ENCODE assay signal across 8 mouse cellular contexts in genomic region chr4:155361303-155361791, GRCm38 (mm10). TPM values are rescaled to one million over a fixed set of nuclear protein-coding genes. Genes with fewer than 3 reads are reported as not detected.
DNase-seq lines count a peak whose midpoint lies in the region; ATAC-seq and TF ChIP-seq lines count a peak whose summit lies in the region.

Prkcz (minus strand) TSS chr4:155361361.

- TF ChIP-seq EP300 in lung, postnatal 0 days (IDR thresholded peaks at IDR 0.05) = no peak

- peak within 1 kb of the TSS; percentile 59 for H3K4me2 ChIP-seq in hindbrain, embryonic 13.5 days
- peak within 1 kb of the TSS; percentile 58 for H3K4me2 ChIP-seq in lung, postnatal 0 days (replicated peaks; ENCODE audit: low read depth, low read length)

- DNase-seq in CD8-positive naive resting alpha-beta T cell, adult 2 months (ENCODE audit: low read depth in 2 of 2, low spot score in 2 of 2) = peak; percentile 86 to 89
- DNase-seq in cerebellum, adult 11-12 months = peak; percentile 98
- peak; percentile 33 to 58 for DNase-seq in frontal cortex, postnatal 36 days (ENCODE audit: low spot score in 2 of 2)
- DNase-seq in layer of hippocampus, postnatal 14 days (ENCODE audit: low spot score in 2 of 2) = peak in 1 of 2 experiments; percentile 39
- DNase-seq in lung, postnatal 0 days (ENCODE audit: low spot score) = peak; percentile 91
- DNase-seq in retina, embryonic 14.5 days (ENCODE audit: low spot score) = peak; percentile 54
- DNase-seq in thymus, postnatal 25 days = peak; percentile 91

- H3K9ac ChIP-seq in hindbrain, embryonic 13.5 days = no peak within 1 kb of the TSS
- 0 out of 2 replicates have a peak within 1 kb of the TSS, but pooled peaks have one; percentile 29 for H3K9ac ChIP-seq in lung, postnatal 0 days (replicated peaks; ENCODE audit: low read depth)

- 1% methylated on average over 48 of the region's 51 CpGs for WGBS in hindbrain, embryonic 13.5 days
- WGBS in lung, postnatal 0 days = 2% methylated on average over 39 of the region's 51 CpGs

- H3K9me3 ChIP-seq in hindbrain, embryonic 13.5 days = no peaks in the 10 kb centered on the region
- no peaks in the 10 kb centered on the region for H3K9me3 ChIP-seq in lung, postnatal 0 days (ENCODE audit: low read length)

- no peaks in the 10 kb centered on the region for H3K36me3 ChIP-seq in hindbrain, embryonic 13.5 days
- H3K36me3 ChIP-seq in lung, postnatal 0 days (ENCODE audit: insufficient read depth, low read length) = no peaks in the 10 kb centered on the region

- peak; percentile 74; the same call in 1 of the 2 replicates for ATAC-seq in hindbrain, embryonic 13.5 days (ENCODE audit: low FRiP score)
- peak; percentile 97 for ATAC-seq in lung, postnatal 0 days

- H3K4me3 ChIP-seq in hindbrain, embryonic 13.5 days = peak within 1 kb of the TSS; percentile 44
- H3K4me3 ChIP-seq in lung, postnatal 0 days (ENCODE audit: low read depth, low read length) = peak within 1 kb of the TSS; percentile 41

- H3K27me3 ChIP-seq in hindbrain, embryonic 13.5 days = peaks cover 91% of the 10 kb centered on the region
- peaks cover 14% of the 10 kb centered on the region; the same call in 1 of the 2 replicates for H3K27me3 ChIP-seq in lung, postnatal 0 days (replicated peaks; ENCODE audit: insufficient read depth, low read length)

- H3K4me1 ChIP-seq in hindbrain, embryonic 13.5 days (replicated peaks) = peaks cover 14% of the 10 kb centered on the region
- no peaks in the 10 kb centered on the region for H3K4me1 ChIP-seq in lung, postnatal 0 days (ENCODE audit: insufficient read depth, low read depth, low read length)

- no peak for TF ChIP-seq CTCF in lung, postnatal 0 days (IDR thresholded peaks at IDR 0.05)

- no peak within 1 kb of the TSS for H3K27ac ChIP-seq in hindbrain, embryonic 13.5 days
- H3K27ac ChIP-seq in lung, postnatal 0 days (ENCODE audit: low read length) = peak within 1 kb of the TSS; percentile 85

RNA-seq across cellular contexts. Expression of gene Prkcz, which starts in this region (rescaled TPM):
- 63.3 and 69.2 TPM in 2 replicates for polyA plus RNA-seq in hindbrain, embryonic 13.5 days (2015; fragmentation: Nextera tagmentation; extraction: Ambion mirVana)
- 100 to 1,000 TPM; 148 to 158 TPM for total RNA-seq in layer of hippocampus, postnatal 14 days (2021)
- polyA plus RNA-seq in lung, postnatal 0 days (2015; fragmentation: Nextera tagmentation; extraction: Ambion mirVana) = 23.4 and 33.7 TPM in 2 replicates
